20 mouse cellular contexts compared by ENCODE assay signal in genomic region chr1:41395081-41395480, GRCm38 (mm10).
"Had no signal": no experiment of that assay in that cellular context is flagged by ENCODE, and none has a peak within 500 bp of the region (broad histone marks: within the 10 kb centered on the region; RNA-seq: fewer than 3 reads in every experiment).

No protein-coding gene starts in this region.

- H3K27ac ChIP-seq: kidney, embryonic 15.5 days; limb, embryonic 12.5 days; limb, embryonic 15.5 days; liver, embryonic 14.5 days; macrophage; midbrain, embryonic 12.5 days; neural tube, embryonic 13.5 days; stomach, embryonic 15.5 days had no signal

- H3K9me3 ChIP-seq: kidney, embryonic 15.5 days; limb, embryonic 12.5 days; limb, embryonic 15.5 days; neural tube, embryonic 13.5 days; stomach, embryonic 15.5 days had no signal

- H3K4me3 ChIP-seq: kidney, embryonic 15.5 days; limb, embryonic 12.5 days; limb, embryonic 15.5 days; midbrain, embryonic 12.5 days; myocyte; neural tube, embryonic 13.5 days; stomach, embryonic 15.5 days had no signal

- DNase-seq: kidney, adult 8-10 months; kidney, postnatal 10 days; kidney, postnatal 4 days; left cerebral cortex, postnatal 4 days; liver, postnatal 0 days; retina, postnatal 1 day; right cerebral cortex, postnatal 25 days; spleen, adult 18-20 months; thymus, postnatal 25 days had no signal

- H3K27me3 ChIP-seq: kidney, embryonic 15.5 days; limb, embryonic 12.5 days; limb, embryonic 15.5 days; midbrain, embryonic 12.5 days; neural tube, embryonic 13.5 days; stomach, embryonic 15.5 days had no signal

- H3K4me1 ChIP-seq: limb, embryonic 12.5 days had no signal

- H3K36me3 ChIP-seq: kidney, embryonic 15.5 days; limb, embryonic 12.5 days; limb, embryonic 15.5 days; midbrain, embryonic 12.5 days; neural tube, embryonic 13.5 days; stomach, embryonic 15.5 days had no signal

- H3K9ac ChIP-seq: kidney, embryonic 15.5 days; limb, embryonic 12.5 days; limb, embryonic 15.5 days; liver, embryonic 14.5 days; liver, postnatal 0 days; midbrain, embryonic 12.5 days; neural tube, embryonic 13.5 days; stomach, embryonic 15.5 days had no signal

- ATAC-seq: liver, postnatal 0 days; midbrain, embryonic 16.5 days had no signal

- H3K4me2 ChIP-seq: kidney, embryonic 15.5 days; limb, embryonic 12.5 days; limb, embryonic 15.5 days; liver, embryonic 11.5 days; midbrain, embryonic 12.5 days; neural tube, embryonic 13.5 days; stomach, embryonic 15.5 days had no signal
